Mouse (Mus musculus) midbrain, embryonic 11.5 days (tissue): Measurements from ENCODE around the gene Akap5. TPM values are rescaled to one million over a fixed set of nuclear protein-coding genes. Genes with fewer than 3 reads are reported as not detected.
A peak's percentile ranks its signal among the peaks of the same experiment; 100 is the strongest.

Source experiments
- ATAC-seq: fragments of 200-750 bp; cut with Nextera tagmentation; 2 replicates; pipeline ENCODE4 v1.8.0; 2017; ENCODE audit warnings: moderate TSS enrichment, moderate library complexity; ENCODE audit not compliant: low FRiP score
- DNase-seq: peaks from one replicate; pipeline ENCODE4 v3.0.0; 2015; ENCODE audit warnings: low spot score; ENCODE audit errors: missing footprints
- H3K27ac ChIP-seq: fragments of 300-500 bp; sonication (generic); 2 replicates; pipeline ENCODE4 v1.5.1; 2014; ENCODE audit warnings: low read depth, low read length
- H3K27me3 ChIP-seq: fragments of 300-500 bp; sonication (generic); 2 replicates; pipeline ENCODE4 v1.6.1; 2014; ENCODE audit warnings: mild to moderate bottlenecking, low read length, moderate library complexity, mixed read lengths; ENCODE audit not compliant: control insufficient read depth, insufficient read depth
- H3K36me3 ChIP-seq: fragments of 300-500 bp; sonication (generic); 2 replicates; pipeline ENCODE4 v1.6.1; 2014; ENCODE audit warnings: mild to moderate bottlenecking, low read length, moderate library complexity, mixed read lengths; ENCODE audit not compliant: control insufficient read depth, insufficient read depth
- H3K4me1 ChIP-seq: fragments of 300-500 bp; sonication (generic); 2 replicates; pipeline ENCODE4 v1.6.1; 2014; ENCODE audit warnings: low read length; ENCODE audit not compliant: control insufficient read depth, insufficient read depth
- H3K4me2 ChIP-seq: fragments of 300-500 bp; sonication (generic); 2 replicates; pipeline ENCODE4 v1.6.1; 2014; ENCODE audit warnings: mild to moderate bottlenecking, moderate library complexity
- H3K4me3 ChIP-seq: fragments of 300-500 bp; sonication (generic); 2 replicates; pipeline ENCODE4 v1.5.1; 2014; ENCODE audit warnings: low read depth, low read length
- H3K9ac ChIP-seq: fragments of 300-500 bp; sonication (generic); 2 replicates; pipeline ENCODE4 v1.6.1; 2014; ENCODE audit warnings: low read length
- H3K9me3 ChIP-seq: fragments of 300-500 bp; sonication (generic); 2 replicates; pipeline ENCODE4 v1.6.1; 2016; ENCODE audit warnings: low read length; ENCODE audit not compliant: control insufficient read depth
- WGBS: fragments of 180-500 bp; shearing (Covaris S2); extraction: QIAGEN DNeasy Blood & Tissue Kit; methylation state at CpG from one replicate; pipeline ENCODE4 v1.1.7; 2014; 5-methylcytosine and 5-hydroxymethylcytosine counted together
- polyA plus RNA-seq: library from polyadenylated mRNA; unstranded; fragments of >200 nt; fragmentation: Nextera tagmentation; extraction: Ambion mirVana; gene quantifications from 2 replicates; pipeline ENCODE4 v1.2.1, GENCODE M21; 2014

Akap5 gene
- polyA plus RNA-seq, 1 experiment from 2014 or later = 4.1 TPM

DNA sequence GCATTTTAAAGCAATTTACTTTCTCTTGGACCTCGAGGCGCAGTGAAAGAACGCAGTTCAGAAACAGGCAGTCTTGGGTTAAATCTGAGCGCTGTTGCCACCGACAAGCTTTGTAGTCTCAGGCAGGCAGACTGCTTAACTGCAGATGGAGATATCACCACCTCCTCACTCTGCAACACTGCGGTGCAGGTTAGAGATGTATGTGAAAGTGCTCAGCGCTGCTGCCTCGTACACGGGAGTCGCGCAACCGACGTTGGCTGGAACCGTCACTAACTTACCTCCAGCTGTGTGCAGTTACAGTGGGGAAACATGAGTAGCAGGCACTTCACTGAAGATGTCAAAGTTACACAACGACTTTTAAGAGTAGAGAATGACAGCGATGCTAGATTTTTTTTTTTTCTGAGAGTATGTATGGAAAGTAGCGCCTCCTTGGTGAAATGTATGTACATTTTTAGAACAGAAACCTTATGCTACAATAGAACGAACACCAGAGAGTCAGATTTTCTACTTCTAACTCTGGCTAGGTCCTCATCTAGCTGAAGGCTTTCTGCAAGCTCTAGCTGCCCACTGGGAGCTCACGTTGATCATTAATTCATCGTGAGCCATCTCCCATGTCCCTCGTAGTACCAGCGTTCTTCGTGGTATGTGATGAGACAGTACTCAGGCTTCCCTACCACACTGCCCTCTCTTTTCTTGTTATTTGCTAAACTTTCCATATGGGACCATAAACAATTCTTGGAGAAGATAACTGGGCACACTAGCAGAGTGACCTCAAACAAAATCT, 1.9 kb downstream of the Akap5 start:
- H3K27ac ChIP-seq = no peak overlapping the region
- H3K4me3 ChIP-seq = no peak overlapping the region
- DNase-seq (peak; percentile 66), ATAC-seq (no peak)
- peaks cover 5% of the 10 kb centered on the region; the same call in 1 of the 2 replicates for H3K4me1 ChIP-seq
- H3K4me2 ChIP-seq = no peak overlapping the region
- 90% methylated on average over 23 of the region's 23 CpGs for WGBS
- peaks cover 5% of the 10 kb centered on the region; the same call in 1 of the 2 replicates for H3K27me3 ChIP-seq
- H3K9me3 ChIP-seq = no peaks in the 10 kb centered on the region
- H3K9ac ChIP-seq = no peak overlapping the region
- no peaks in the 10 kb centered on the region for H3K36me3 ChIP-seq

DNA sequence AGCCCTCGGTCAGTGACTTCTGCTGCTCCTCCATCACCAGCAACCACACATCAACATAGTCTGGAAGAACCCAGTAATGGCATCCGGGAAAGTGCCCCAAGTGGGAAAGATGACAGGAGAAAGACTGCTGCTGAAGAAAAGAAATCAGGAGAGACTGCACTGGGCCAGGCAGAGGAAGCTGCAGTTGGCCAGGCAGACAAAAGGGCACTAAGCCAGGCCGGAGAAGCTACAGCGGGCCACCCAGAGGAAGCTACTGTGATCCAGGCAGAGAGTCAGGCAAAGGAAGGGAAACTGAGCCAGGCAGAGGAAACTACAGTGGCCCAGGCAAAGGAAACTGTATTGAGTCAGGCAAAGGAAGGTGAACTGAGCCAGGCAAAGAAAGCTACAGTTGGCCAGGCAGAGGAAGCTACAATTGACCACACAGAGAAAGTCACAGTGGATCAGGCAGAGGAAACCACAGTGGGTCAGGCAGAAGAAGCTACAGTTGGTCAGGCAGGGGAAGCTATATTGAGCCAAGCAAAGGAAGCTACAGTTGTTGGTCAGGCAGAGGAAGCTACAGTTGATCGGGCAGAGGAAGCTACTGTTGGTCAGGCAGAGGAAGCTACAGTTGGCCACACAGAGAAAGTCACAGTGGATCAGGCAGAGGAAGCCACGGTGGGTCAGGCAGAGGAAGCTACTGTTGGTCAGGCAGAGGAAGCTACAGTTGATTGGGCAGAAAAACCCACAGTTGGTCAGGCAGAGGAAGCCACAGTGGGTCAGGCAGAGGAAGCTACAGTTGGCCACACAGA, 4.1 kb downstream of the Akap5 start:
- Histone ChIP-seq H3K4me3 (no peak overlapping the region), H3K27me3 (peaks cover 5% of the 10 kb centered on the region; the same call in 1 of the 2 replicates), H3K36me3 (no peaks in the 10 kb centered on the region), H3K27ac (no peak overlapping the region), H3K9me3 (no peaks in the 10 kb centered on the region), H3K4me2 (no peak overlapping the region), H3K9ac (no peak overlapping the region), H3K4me1 (peaks cover 5% of the 10 kb centered on the region; the same call in 1 of the 2 replicates)
- ATAC-seq (no peak), DNase-seq (peak; percentile 66)
- 90% methylated on average over 6 of the region's 6 CpGs for WGBS

DNA sequence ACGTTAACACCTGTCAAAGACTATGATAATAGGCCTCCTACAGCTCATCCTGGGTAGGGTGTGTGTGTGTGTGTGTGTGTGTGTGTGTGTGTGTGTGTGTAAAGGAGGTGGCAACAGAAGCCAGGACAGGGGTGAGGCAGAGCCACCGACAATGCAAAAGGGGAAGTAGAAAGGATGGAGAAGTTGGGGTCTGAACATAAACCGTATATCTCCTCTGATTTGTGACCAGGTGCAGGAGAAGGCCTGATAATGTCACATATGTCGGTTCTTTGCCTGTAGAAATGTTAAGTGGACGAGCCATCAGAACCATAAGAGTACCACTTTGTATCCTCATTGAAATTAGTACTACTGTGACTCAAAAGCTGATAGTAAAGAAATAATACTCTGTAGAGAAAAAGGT, 9.0 kb downstream of the Akap5 start:
- DNase-seq = peak; percentile 57
- 90% methylated on average over 5 of the region's 5 CpGs for WGBS

DNA sequence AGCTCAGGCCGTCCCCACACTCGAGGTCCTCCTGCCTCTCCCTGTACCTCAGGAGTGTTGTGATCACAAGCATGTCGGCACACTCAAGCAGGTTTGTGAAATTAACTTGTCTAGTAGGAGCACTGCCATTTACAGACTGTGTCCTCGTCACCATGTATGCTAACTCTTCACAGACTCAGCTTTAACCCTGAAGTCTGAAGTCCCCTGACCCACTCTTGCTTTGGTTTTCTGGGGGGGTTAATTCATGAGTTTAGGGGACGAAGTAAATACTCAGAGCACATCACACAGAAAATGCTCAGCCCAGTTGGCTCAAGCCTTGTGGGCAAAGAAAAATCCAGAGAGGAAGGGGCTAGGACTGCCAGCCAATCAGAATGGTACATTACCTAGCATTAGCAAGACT, 10.9 kb downstream of the Akap5 start:
- ATAC-seq = no peak
- 86% methylated on average over 5 of the region's 5 CpGs for WGBS

More for the DNA sequence above, 9.0 kb downstream of the Akap5 start:
- no peaks in the 10 kb centered on the region for H3K9me3 ChIP-seq
- H3K9ac ChIP-seq = no peak overlapping the region
- H3K27me3 ChIP-seq = no peaks in the 10 kb centered on the region
- H3K36me3 ChIP-seq = no peaks in the 10 kb centered on the region
- no peak overlapping the region for H3K4me2 ChIP-seq
- no peaks in the 10 kb centered on the region for H3K4me1 ChIP-seq
- ATAC-seq = no peak
- no peak overlapping the region for H3K27ac ChIP-seq
- H3K4me3 ChIP-seq = no peak overlapping the region

DNA sequence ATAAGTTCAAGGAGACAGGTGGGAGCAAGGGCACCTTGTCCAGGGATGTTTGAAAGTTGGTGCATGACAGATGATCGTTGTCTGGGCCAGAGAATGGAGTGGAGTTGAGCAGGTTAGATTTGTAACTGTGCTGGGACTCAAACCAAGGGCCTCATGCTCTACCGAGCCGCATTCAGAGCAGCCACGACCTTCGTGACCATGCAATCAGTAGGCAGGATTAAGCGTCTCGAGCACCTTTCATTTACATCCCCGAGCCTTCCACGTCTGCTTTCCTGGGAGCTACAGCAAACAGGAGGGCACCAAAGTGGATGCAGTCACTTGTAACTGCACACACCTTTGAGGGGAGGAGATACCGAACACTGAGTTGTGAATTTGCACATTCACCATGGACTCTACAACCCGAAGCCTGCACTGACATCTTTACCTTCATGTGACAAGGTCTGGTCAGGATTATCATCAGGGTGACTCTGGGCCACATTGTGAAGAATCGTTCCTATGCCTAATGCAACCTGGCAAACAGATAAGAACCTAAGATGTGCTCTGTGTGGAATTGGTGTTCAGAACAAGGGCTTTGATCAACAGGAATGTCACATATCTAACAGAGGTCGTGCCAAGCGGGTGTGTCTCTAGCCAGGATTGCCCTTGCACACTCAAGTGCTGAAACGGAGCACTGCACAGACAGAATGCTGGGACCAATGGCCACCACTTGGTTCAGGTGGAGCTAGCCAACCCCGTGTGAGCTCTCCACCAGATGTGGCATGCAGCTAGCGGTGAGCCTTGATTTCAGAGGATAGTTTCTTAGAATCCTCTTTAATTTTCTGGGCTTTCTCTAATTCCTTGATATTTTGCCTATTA, 11.6 kb downstream of the Akap5 start:
- Histone ChIP-seq H3K9me3 (no peaks in the 10 kb centered on the region), H3K4me3 (no peak overlapping the region), H3K4me2 (no peak overlapping the region), H3K27ac (no peak overlapping the region), H3K4me1 (no peaks in the 10 kb centered on the region), H3K9ac (no peak overlapping the region), H3K27me3 (no peaks in the 10 kb centered on the region), H3K36me3 (no peaks in the 10 kb centered on the region)
- 83% methylated on average over 17 of the region's 17 CpGs for WGBS
- ATAC-seq = no peak
- peak; percentile 72 for DNase-seq

More for the DNA sequence above, 10.9 kb downstream of the Akap5 start:
- no peak overlapping the region for H3K9ac ChIP-seq
- DNase-seq = peak; percentile 79
- H3K9me3 ChIP-seq = no peaks in the 10 kb centered on the region
- no peak overlapping the region for H3K27ac ChIP-seq
- H3K4me3 ChIP-seq = no peak overlapping the region
- no peaks in the 10 kb centered on the region for H3K36me3 ChIP-seq
- no peak overlapping the region for H3K4me2 ChIP-seq
- no peaks in the 10 kb centered on the region for H3K4me1 ChIP-seq
- H3K27me3 ChIP-seq = no peaks in the 10 kb centered on the region

DNA sequence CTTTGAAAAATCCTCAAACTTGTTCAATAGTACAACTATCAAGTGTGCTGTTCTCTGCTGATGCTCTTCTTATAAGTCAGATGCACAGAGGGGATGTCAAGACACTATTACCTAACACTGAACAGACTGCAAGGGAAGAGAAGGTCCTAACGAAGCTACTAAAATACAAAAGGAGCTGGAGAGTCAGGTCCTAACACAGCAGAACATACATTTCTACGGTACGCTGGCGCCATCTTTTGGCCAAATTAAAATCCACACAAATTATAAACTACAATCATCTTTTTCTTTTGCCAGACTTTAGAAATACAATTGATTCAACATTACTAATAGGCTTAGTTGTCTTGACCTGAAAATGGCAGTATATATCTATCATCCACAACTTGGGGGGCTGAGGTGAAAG, 16.4 kb downstream of the Akap5 start:
- Histone ChIP-seq H3K9ac (no peak overlapping the region), H3K27me3 (no peaks in the 10 kb centered on the region), H3K4me1 (no peaks in the 10 kb centered on the region), H3K4me2 (no peak overlapping the region), H3K27ac (no peak overlapping the region), H3K4me3 (no peak overlapping the region), H3K9me3 (no peaks in the 10 kb centered on the region), H3K36me3 (no peaks in the 10 kb centered on the region)
- DNase-seq (peak; percentile 96), ATAC-seq (no peak)
- 13% methylated on average over 4 of the region's 4 CpGs for WGBS

DNA sequence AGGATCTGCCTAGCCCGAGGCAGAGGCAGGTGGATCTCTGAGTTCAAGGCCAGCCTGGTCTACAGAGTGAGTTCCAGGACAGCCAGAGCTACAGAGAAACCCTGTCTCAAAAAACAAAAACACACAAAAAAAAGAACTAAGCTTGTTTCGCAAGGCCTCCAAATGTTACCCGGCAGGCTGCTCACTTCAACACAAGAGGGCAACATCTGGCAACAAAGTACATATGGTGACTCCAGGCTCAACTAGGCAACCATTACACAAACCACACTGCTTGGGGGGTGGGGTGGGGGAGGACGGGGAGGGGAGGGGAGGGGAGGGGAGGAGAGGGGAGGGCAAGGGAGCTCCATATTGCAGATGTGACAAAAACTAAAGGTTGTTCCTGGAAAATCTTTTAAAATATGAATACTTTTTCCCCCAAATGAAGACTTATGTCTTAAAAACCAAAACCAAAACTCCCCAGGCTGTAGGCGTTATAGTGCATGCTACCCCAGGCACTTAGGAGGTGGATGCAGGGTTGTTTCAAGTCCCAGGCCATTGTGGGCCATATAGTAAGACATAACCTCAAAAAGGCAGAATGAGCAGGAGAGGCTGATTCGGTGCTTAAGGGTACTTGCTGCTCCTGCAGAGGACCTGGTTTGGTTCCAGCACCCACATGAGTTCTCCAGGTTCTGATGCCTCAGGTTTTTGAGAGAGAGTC, 21.2 kb downstream of the Akap5 start:
- WGBS = 86% methylated on average over 5 of the region's 6 CpGs
- H3K4me3 ChIP-seq = no peak overlapping the region
- H3K9ac ChIP-seq = no peak overlapping the region
- ATAC-seq = no peak
- H3K9me3 ChIP-seq = no peaks in the 10 kb centered on the region
- H3K4me2 ChIP-seq = no peak overlapping the region
- no peaks in the 10 kb centered on the region for H3K27me3 ChIP-seq
- H3K36me3 ChIP-seq = no peaks in the 10 kb centered on the region; the same call in none of the 2 replicates
- H3K4me1 ChIP-seq = no peaks in the 10 kb centered on the region
- DNase-seq = no peak
- H3K27ac ChIP-seq = no peak overlapping the region

DNA sequence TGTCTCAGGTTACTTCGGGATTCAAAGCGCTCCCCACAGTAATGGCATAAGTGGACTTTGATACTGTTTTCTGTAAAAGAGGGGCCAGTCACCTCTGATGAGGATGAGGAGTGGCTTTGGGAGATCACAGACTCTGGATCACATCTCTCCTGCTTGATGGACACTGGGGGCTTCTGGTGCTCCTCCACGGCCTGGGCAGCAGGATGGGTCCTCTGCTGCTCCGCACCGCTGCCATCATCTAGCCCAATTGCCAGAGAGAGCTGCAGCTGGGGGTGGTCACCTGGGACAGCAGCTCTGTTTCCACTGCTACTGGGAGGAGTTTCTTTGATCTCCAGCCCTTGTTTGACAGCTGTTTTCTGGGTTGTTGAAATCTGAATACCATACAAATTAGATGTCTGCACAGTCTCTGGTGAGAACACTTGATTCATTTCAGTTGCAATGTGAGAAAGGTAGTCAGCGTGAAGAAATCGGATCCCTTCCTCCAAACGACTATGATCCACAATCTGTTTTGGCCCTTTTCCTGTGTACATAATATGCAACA, 25.1 kb downstream of the Akap5 start:
- H3K27ac ChIP-seq = no peak overlapping the region
- no peak overlapping the region for H3K9ac ChIP-seq
- ATAC-seq = no peak
- H3K36me3 ChIP-seq = no peaks in the 10 kb centered on the region; the same call in none of the 2 replicates
- H3K4me3 ChIP-seq = no peak overlapping the region
- H3K4me2 ChIP-seq = no peak overlapping the region
- H3K4me1 ChIP-seq = no peaks in the 10 kb centered on the region
- peak; percentile 41 for DNase-seq
- no peaks in the 10 kb centered on the region for H3K9me3 ChIP-seq
- WGBS = 89% methylated on average over 8 of the region's 8 CpGs
- no peaks in the 10 kb centered on the region for H3K27me3 ChIP-seq
